Mouse (Mus musculus) megakaryocyte, embryonic 14.5 days (primary cell): ENCODE measurements around the gene Hoxa10.

Experiments
- FLI1 ChIP-seq: IDR thresholded peaks from 2 replicates; pipeline ENCODE4 v1.6.1; 2012; ENCODE audit warnings: low read length, inconsistent platforms, mixed read lengths
- GATA1 ChIP-seq: IDR thresholded peaks from 3 replicates; pipeline ENCODE4 v1.6.1; 2012; ENCODE audit warnings: mixed read lengths, low read length, inconsistent platforms, borderline replicate concordance

DNA sequence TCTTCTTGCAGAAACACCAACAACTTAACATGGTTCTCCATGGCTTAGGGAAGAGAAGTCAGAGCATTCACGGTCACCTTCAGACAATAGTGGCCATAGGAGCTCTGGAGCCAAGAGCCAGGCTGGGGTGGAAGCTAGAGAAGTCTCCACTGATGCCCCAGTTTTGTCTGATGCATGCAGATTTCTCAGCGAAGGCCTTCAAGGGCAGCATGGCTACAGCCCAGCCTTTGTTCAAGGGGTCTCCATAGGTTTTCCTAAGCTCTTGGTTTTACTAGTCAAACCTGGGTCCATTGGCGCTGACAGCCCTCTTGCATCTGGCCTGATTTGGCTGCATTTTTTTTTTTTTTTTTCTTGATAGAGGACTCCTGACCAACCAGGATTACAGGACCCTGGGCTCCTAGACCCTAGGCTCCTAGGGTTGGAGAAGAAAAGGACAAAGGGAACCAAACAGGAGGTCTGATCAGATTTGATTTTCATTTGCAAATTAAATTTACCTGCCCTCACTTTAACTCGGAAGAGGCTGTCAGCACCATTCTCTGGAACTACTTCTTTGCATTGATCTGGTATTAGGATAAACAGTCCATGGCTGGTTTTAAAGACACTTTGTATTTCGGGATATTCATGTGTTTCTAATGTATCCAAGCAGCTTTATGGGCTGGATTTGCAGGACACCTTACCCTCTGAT is 23.6 kb upstream of the Hoxa10 start:
- TF ChIP-seq GATA1: no peak
- TF ChIP-seq FLI1: no peak
